Mouse (Mus musculus) liver, postnatal 0 days (tissue): ENCODE measurements at regions not wholly inside any gene's neighbourhood (a gene's known extent, or its start where the extent isn't known, plus 50 kb on each side); places are given as distances from the start of the nearest gene placed in this dataset.

ENCODE experiments used
- CTCF ChIP-seq: sonication (generic); IDR thresholded peaks from 2 replicates; pipeline ENCODE4 v1.5.1; 2016; ENCODE audit warnings: antibody characterized with exemption, low read depth
- EP300 ChIP-seq: IDR thresholded peaks from 2 replicates; pipeline ENCODE4 v1.6.1; 2016; ENCODE audit warnings: antibody characterized with exemption, low read depth, mild to moderate bottlenecking

DNA sequence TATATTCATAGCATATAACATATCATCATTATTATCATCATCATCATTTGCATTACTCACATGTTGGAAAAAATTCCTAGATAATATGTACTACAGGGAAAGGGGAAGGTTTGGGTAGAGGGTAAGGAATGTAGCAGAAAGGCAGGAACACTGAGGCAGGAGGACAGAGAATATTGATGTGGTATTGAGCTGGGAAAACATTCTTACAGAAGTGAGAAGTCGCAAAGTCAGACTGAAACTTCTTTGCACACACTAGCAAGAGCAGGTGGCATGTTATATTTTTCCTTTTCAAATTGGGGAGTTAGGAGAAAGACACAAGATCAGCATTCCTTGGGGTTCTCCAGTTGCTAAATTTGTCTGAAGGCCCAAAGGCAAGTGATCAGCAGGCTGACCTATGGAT, 97.9 kb downstream of the Atp6v1g3 start:
- TF ChIP-seq CTCF (no peak), EP300 (no peak)
